Mouse (Mus musculus): Measurements from ENCODE around the gene Tns3. TPM values are rescaled to one million over a fixed set of nuclear protein-coding genes. Genes with fewer than 3 reads are reported as not detected.
A peak's percentile ranks its signal among the peaks of the same experiment; 100 is the strongest.

The Tns3 gene
- polyA plus RNA-seq, 1 experiment = 29.2 TPM

DNA sequence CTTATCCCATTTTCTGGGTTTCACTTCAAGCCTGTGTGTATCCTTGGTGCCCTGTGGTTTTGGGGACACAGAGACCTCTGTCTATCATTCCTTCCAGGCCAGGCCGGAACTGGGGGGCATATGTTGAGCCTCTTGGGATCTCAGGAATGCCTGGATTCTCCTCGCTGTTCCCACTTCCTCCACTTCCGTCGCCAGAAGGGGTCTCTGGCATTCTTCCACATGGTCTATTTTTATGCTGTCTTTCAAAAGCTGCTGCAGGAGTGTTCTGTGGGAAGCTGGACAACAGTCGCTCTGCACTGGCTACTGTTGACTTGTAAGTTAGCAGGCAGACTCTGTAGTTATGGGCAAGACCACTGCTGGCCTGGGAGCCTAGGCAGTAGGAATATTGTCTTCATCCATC, 206.4 kb downstream of the Tns3 start:
- Histone ChIP-seq H3K4me1 (ENCODE audit: control insufficient read depth, insufficient read depth, low read length) (no peaks in the 10 kb centered on the region; the same call in 1 of the 2 replicates), H3K27me3 (ENCODE audit: control insufficient read depth, insufficient read depth, low read length) (no peaks in the 10 kb centered on the region), H3K4me3 (replicated peaks; ENCODE audit: insufficient read depth, low read depth, low read length) (no peak overlapping the region), H3K27ac (ENCODE audit: insufficient read depth, low read length) (0 out of 2 replicates have a peak overlapping the region, but pooled peaks have one; percentile 36)
- WGBS = 35% methylated on average over 5 of the region's 5 CpGs
- DNase-seq = no peak
- TF ChIP-seq CTCF (IDR thresholded peaks at IDR 0.05; ENCODE audit: borderline replicate concordance, insufficient read depth, low read depth, low read length) = no peak
- TF ChIP-seq POLR2A (IDR thresholded peaks at IDR 0.05; ENCODE audit: borderline replicate concordance, insufficient read depth, low read length) = no peak

DNA sequence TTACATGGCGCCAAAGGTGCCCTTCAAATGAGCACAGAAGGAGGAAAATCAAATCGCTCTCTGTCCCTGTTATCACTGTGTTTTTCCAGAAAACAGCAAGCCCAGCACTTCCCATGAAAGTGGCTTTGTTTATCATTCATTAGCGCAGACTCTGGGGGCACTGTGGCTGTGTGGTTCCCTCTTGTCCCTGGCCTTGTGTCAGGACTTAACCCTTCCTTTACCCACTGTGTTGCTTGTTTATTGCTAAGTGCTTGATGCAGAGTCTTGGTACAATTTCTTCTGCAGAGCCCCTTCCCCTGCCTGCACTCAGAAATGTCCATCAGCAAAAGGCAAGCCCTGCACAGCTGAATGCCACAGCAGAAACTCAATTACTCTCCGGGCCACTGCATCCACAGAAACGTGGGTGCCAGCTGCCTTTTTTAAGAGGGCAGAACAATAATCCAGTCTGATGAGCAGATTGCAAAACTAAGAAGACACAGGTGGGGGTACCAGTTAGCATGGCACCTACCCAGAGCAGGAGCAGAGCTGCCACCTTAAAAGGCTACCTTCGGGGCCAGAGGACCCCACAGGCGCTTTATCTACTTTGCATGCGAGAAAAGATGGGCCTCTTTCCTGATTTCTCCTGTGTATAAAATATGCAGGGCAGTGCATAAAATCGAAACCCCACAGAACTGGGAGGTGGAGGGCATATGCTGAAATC, 207.6 kb downstream of the Tns3 start:
- Histone ChIP-seq H3K27ac (ENCODE audit: insufficient read depth, low read length) (peak overlapping the region; percentile 42; the same call in 1 of the 2 replicates), H3K4me1 (ENCODE audit: control insufficient read depth, insufficient read depth, low read length) (no peaks in the 10 kb centered on the region; the same call in 1 of the 2 replicates), H3K27me3 (ENCODE audit: control insufficient read depth, insufficient read depth, low read length) (no peaks in the 10 kb centered on the region), H3K4me3 (replicated peaks; ENCODE audit: insufficient read depth, low read depth, low read length) (no peak overlapping the region)
- 43% methylated on average over 9 of the region's 9 CpGs for WGBS
- TF ChIP-seq CTCF (IDR thresholded peaks at IDR 0.05; ENCODE audit: borderline replicate concordance, insufficient read depth, low read depth, low read length) (no peak), POLR2A (IDR thresholded peaks at IDR 0.05; ENCODE audit: borderline replicate concordance, insufficient read depth, low read length) (no peak)
- DNase-seq = peak in 1 of 2 experiments; percentile 29

DNA sequence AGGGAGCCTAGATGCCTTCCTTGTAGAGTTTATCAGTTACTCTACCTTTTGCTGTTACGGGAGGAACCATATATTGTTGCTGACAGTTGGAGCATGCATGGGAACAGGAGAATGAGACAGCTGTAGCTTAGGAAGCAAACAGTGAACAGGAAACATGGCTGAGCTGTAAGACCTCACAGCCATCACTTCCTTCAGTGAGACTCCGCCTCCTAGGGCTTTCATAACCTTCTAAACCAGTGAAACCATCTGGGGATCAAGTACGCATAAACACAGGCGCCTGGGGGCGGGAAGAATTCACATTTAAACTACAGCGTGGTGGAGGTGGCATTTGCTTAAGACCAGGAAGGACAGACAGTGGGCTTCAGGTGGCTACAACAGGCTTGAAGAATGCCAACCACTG, 208.7 kb downstream of the Tns3 start:
- H3K27me3 ChIP-seq (ENCODE audit: control insufficient read depth, insufficient read depth, low read length) = no peaks in the 10 kb centered on the region
- WGBS = 95% methylated on average over 6 of the region's 6 CpGs
- TF ChIP-seq POLR2A (IDR thresholded peaks at IDR 0.05; ENCODE audit: borderline replicate concordance, insufficient read depth, low read length) (no peak), CTCF (IDR thresholded peaks at IDR 0.05; ENCODE audit: borderline replicate concordance, insufficient read depth, low read depth, low read length) (no peak)
- H3K4me1 ChIP-seq (ENCODE audit: control insufficient read depth, insufficient read depth, low read length) = no peaks in the 10 kb centered on the region; the same call in 1 of the 2 replicates
- no peak overlapping the region for H3K27ac ChIP-seq (ENCODE audit: insufficient read depth, low read length)
- H3K4me3 ChIP-seq (replicated peaks; ENCODE audit: insufficient read depth, low read depth, low read length) = no peak overlapping the region
- DNase-seq = no peak

DNA sequence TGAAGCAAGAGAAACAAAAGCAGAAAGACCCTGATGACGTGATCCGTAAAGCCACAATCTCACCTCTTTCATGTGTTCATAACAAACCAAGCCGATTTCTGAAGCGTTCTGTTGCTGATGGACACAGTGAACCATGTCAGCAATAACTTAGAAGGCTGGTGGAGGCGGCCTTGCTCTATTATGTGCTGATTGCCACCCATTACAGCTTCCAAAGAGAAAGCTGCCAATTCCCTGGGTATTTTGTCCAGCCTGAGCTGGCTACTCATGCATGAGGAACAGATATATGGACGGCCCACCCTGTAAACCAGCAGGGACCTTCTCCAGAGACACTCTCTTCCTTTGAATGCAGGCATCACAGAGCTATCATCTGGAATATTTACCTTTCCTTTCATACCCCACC, 211.1 kb downstream of the Tns3 start:
- no peaks in the 10 kb centered on the region for H3K27me3 ChIP-seq (ENCODE audit: control insufficient read depth, insufficient read depth, low read length)
- H3K4me3 ChIP-seq (replicated peaks; ENCODE audit: insufficient read depth, low read depth, low read length) = no peak overlapping the region
- H3K4me1 ChIP-seq (ENCODE audit: control insufficient read depth, insufficient read depth, low read length) = no peaks in the 10 kb centered on the region; the same call in 1 of the 2 replicates
- no peak for DNase-seq
- 75% methylated on average over 6 of the region's 6 CpGs for WGBS
- no peak overlapping the region for H3K27ac ChIP-seq (ENCODE audit: insufficient read depth, low read length)
- TF ChIP-seq CTCF (IDR thresholded peaks at IDR 0.05; ENCODE audit: borderline replicate concordance, insufficient read depth, low read depth, low read length) = no peak
- no peak for TF ChIP-seq POLR2A (IDR thresholded peaks at IDR 0.05; ENCODE audit: borderline replicate concordance, insufficient read depth, low read length)

DNA sequence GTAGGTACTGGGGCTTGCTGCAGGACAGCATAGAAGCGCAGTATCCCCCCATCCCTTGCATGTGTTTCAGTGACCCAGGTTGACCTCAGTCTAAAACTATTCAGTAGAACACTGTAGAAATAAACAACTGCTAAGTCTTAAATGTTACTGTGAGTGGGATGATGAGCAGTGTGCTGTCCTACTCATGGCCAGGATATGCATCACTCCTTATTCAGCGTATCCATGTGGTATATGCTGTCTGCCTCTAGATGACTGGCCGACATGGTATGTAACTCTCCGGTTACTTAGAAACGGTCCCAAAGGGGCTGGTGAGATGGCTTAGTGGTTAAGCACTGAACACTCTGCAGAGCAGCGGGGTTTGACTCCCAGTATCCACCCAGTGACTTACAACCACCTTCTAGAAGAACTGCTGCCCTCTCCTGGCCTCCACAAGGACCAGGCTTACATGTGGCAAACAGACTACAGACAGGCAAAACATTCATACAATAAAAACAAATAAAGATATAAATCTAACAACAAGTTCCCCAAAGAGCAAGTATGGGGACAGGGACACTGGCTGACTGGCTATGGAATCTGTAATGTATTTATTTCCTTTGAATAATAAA, 212.6 kb downstream of the Tns3 start:
- WGBS = 94% methylated on average over 6 of the region's 6 CpGs
- Histone ChIP-seq H3K4me1 (ENCODE audit: control insufficient read depth, insufficient read depth, low read length) (no peaks in the 10 kb centered on the region; the same call in 1 of the 2 replicates), H3K27me3 (ENCODE audit: control insufficient read depth, insufficient read depth, low read length) (no peaks in the 10 kb centered on the region), H3K27ac (ENCODE audit: insufficient read depth, low read length) (no peak overlapping the region), H3K4me3 (replicated peaks; ENCODE audit: insufficient read depth, low read depth, low read length) (no peak overlapping the region)
- DNase-seq = no peak
- TF ChIP-seq CTCF (IDR thresholded peaks at IDR 0.05; ENCODE audit: borderline replicate concordance, insufficient read depth, low read depth, low read length) (no peak), POLR2A (IDR thresholded peaks at IDR 0.05; ENCODE audit: borderline replicate concordance, insufficient read depth, low read length) (no peak)

DNA sequence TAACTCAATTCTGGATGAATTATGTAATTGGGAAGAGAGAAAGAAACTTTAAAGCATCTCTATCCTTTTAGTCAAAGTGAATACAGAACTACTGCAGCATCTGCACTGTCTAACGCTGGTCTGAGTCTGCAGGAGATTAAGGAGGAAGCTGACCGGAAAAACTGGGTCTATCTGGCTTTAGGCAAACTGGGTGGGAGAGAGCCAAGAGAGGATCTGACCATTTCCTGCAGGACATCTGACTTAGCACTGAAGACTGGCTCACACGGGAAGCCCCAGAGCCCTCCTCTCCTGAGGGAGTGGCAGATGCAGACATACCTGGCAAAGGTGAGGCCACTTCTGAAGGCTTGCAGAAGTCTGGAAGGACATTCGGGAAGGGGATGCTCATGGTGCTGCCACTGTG, 213.8 kb downstream of the Tns3 start:
- TF ChIP-seq POLR2A (IDR thresholded peaks at IDR 0.05; ENCODE audit: borderline replicate concordance, insufficient read depth, low read length) = no peak
- no peak for TF ChIP-seq CTCF (IDR thresholded peaks at IDR 0.05; ENCODE audit: borderline replicate concordance, insufficient read depth, low read depth, low read length)
- 52% methylated on average over 4 of the region's 4 CpGs for WGBS
- no peak overlapping the region for H3K27ac ChIP-seq (ENCODE audit: insufficient read depth, low read length)
- H3K4me1 ChIP-seq (ENCODE audit: control insufficient read depth, insufficient read depth, low read length) = no peaks in the 10 kb centered on the region
- no peak overlapping the region for H3K4me3 ChIP-seq (replicated peaks; ENCODE audit: insufficient read depth, low read depth, low read length)
- no peak for DNase-seq
- no peaks in the 10 kb centered on the region for H3K27me3 ChIP-seq (ENCODE audit: control insufficient read depth, insufficient read depth, low read length)

DNA sequence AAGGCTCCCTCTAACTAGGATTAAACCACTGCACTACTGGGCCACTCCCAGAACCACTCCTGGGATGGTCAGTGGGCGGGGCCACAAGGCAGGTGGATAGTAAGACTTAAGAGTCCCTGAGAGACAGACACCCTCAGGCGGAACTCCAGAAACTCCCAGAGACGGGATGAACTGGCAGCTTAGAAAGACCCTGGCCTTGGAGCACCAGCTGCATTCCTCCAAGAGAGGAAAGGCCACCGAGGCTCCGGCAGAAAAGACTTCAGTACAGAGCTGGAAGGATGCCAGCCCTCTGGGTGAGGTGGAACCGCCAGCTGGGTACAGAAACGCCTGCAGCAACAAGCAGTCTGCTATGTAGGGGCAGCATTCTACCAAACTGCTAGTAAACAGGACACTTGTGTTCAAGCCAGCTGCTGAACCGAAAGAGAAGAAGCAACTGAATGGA, 218.4 kb downstream of the Tns3 start:
- no peak overlapping the region for H3K4me3 ChIP-seq (replicated peaks; ENCODE audit: insufficient read depth, low read depth, low read length)
- WGBS = 23% methylated on average over 8 of the region's 8 CpGs
- peak; percentile 47 to 66 for DNase-seq
- H3K4me1 ChIP-seq (ENCODE audit: control insufficient read depth, insufficient read depth, low read length) = no peaks in the 10 kb centered on the region
- TF ChIP-seq CTCF (IDR thresholded peaks at IDR 0.05; ENCODE audit: borderline replicate concordance, insufficient read depth, low read depth, low read length) (no peak), POLR2A (IDR thresholded peaks at IDR 0.05; ENCODE audit: borderline replicate concordance, insufficient read depth, low read length) (no peak)
- H3K27me3 ChIP-seq (ENCODE audit: control insufficient read depth, insufficient read depth, low read length) = no peaks in the 10 kb centered on the region
- no peak overlapping the region; the same call in 1 of the 2 replicates for H3K27ac ChIP-seq (ENCODE audit: insufficient read depth, low read length)
